Mouse (Mus musculus): ENCODE results near the gene Epb41l2. TPM values are rescaled to one million over a fixed set of nuclear protein-coding genes. Genes with fewer than 3 reads are reported as not detected.
A peak's percentile ranks its signal among the peaks of the same experiment; 100 is the strongest.

Epb41l2 gene
- total RNA-seq (2014; rRNA removed) (17.4 and 21.3 TPM in 2 replicates), polyA plus RNA-seq (2012; rRNA removed) (4.6 and 6.8 TPM in 2 replicates)

DNA sequence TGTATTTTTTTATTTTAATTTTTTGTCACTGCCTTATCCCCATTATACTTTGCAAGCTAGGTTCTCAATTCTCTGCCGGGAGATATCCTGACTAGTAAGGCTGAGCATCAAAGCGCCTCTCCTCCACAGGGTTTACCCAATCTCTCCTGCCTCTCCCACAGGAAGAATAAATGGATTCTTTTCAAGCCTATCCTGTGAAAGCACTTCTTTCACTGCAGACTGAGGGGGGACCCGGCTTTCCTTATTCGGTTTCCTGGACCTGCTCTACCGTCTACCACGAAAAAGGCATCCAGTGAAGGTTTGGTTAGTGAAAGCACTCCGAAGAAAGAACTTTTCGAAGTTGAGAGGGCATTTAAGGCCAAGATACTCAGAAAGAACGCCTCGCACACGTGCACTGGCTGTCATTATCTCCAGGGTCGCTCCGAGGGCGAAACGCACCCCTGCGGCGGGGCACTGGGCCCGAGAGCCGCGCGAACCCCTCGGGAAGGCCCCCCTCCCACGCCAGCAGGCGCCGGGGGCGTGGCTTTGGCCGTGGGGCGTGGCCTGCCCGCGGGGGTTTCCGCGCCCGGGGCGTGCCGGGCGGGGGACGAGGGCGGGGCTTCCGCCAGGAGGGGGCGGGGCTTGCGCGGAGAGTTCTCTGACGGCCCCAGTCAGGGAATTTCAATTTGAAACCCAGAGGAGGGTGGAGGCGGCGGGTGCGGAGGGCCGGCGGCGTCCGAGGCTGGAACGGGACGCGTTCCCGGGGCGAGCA, at the start of gene Epb41l2:
TSS of gene Epb41l2 (plus strand) at position 591 of the 751 bp plus-strand sequence.
- Histone ChIP-seq H3K4me3 (ENCODE audit: insufficient read depth, low read depth, low read length) (peak within 1 kb of the TSS; percentile 93), H3K36me3 (ENCODE audit: control insufficient read depth, insufficient read depth, low read length) (no peaks in the 10 kb centered on the region), H3K79me2 (ENCODE audit: control insufficient read depth, insufficient read depth, low read length) (no peaks in the 10 kb centered on the region), H3K9ac (ENCODE audit: low read depth, low read length) (peak within 1 kb of the TSS; percentile 90), H3K27me3 (ENCODE audit: control insufficient read depth, insufficient read depth, low read length) (no peaks in the 10 kb centered on the region), H3K27ac (replicated peaks; ENCODE audit: insufficient read depth, low read depth, low read length) (peak within 1 kb of the TSS; percentile 50), H3K4me1 (ENCODE audit: control insufficient read depth, insufficient read depth, low read length) (no peaks in the 10 kb centered on the region; the same call in none of the 2 replicates)
- WGBS: under 1% methylated on average over 55 of the region's 55 CpGs
- DNase-seq (ENCODE audit: extremely low read depth, low read depth, low spot score): peak; percentile 53
- TF ChIP-seq POLR2A (IDR thresholded peaks at IDR 0.05; ENCODE audit: extremely low read depth, insufficient read depth, low read length): peak; percentile 70
- no peak for TF ChIP-seq CTCF (IDR thresholded peaks at IDR 0.05; ENCODE audit: low read depth, low read length)

DNA sequence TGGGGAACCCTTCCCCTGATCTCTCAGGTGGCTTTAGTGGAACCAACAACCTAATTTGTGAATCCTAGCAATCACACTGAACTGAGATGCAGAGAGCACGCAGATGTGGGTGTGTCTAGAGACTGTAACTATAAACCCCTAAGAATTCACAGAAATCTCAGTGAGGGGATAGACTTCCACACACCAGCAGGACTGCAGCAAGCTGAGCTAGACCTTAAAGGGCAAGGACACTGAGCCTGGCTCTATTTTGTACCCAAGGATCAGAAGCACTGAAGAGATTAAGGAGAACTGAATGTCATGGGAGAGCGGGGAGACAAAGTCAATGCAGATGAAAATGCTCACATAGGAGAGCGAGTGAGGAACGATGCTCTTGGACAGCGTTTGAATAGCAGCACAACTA, 49.6 kb upstream of the Epb41l2 start:
- Histone ChIP-seq H3K27me3 (ENCODE audit: control insufficient read depth, insufficient read depth, low read length) (no peaks in the 10 kb centered on the region), H3K79me2 (ENCODE audit: control insufficient read depth, insufficient read depth, low read length) (no peaks in the 10 kb centered on the region), H3K4me1 (ENCODE audit: control insufficient read depth, insufficient read depth, low read length) (no peaks in the 10 kb centered on the region), H3K36me3 (ENCODE audit: control insufficient read depth, insufficient read depth, low read length) (no peaks in the 10 kb centered on the region), H3K27ac (replicated peaks; ENCODE audit: insufficient read depth, low read depth, low read length) (no peak overlapping the region), H3K4me3 (ENCODE audit: insufficient read depth, low read depth, low read length) (no peak overlapping the region), H3K9ac (ENCODE audit: low read depth, low read length) (no peak overlapping the region)
- 94% methylated on average over 5 of the region's 5 CpGs for WGBS
- TF ChIP-seq POLR2A (IDR thresholded peaks at IDR 0.05; ENCODE audit: extremely low read depth, insufficient read depth, low read length): no peak
- no peak for DNase-seq (ENCODE audit: extremely low read depth, low read depth, low spot score)

DNA sequence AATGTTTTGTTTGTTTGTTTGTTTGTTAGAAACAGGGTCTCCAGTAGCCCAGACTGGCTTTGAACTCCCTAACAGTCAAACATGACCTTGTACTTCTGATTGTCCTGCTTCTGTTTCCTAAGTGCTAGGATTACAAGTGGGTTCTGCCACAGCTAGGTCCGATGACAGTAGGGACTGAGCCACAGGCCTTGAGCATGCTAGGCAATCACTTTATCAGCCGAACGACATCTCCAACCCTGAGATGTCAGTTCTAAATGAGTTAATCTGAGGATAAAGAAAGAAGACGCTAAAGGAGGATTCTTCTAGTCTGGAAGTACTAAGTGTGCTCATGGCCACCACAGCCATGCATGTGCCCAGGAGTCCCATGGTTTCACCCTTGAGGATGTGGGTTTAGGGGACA, 48.9 kb upstream of the Epb41l2 start:
- Histone ChIP-seq H3K27ac (replicated peaks; ENCODE audit: insufficient read depth, low read depth, low read length) (no peak overlapping the region), H3K4me3 (ENCODE audit: insufficient read depth, low read depth, low read length) (no peak overlapping the region), H3K36me3 (ENCODE audit: control insufficient read depth, insufficient read depth, low read length) (no peaks in the 10 kb centered on the region), H3K9ac (ENCODE audit: low read depth, low read length) (no peak overlapping the region), H3K79me2 (ENCODE audit: control insufficient read depth, insufficient read depth, low read length) (no peaks in the 10 kb centered on the region), H3K4me1 (ENCODE audit: control insufficient read depth, insufficient read depth, low read length) (no peaks in the 10 kb centered on the region), H3K27me3 (ENCODE audit: control insufficient read depth, insufficient read depth, low read length) (no peaks in the 10 kb centered on the region)
- WGBS: 87% methylated on average over 4 of the region's 4 CpGs
- TF ChIP-seq POLR2A (IDR thresholded peaks at IDR 0.05; ENCODE audit: extremely low read depth, insufficient read depth, low read length) (no peak), CTCF (IDR thresholded peaks at IDR 0.05; ENCODE audit: low read depth, low read length) (no peak)
- no peak for DNase-seq (ENCODE audit: extremely low read depth, low read depth, low spot score)

DNA sequence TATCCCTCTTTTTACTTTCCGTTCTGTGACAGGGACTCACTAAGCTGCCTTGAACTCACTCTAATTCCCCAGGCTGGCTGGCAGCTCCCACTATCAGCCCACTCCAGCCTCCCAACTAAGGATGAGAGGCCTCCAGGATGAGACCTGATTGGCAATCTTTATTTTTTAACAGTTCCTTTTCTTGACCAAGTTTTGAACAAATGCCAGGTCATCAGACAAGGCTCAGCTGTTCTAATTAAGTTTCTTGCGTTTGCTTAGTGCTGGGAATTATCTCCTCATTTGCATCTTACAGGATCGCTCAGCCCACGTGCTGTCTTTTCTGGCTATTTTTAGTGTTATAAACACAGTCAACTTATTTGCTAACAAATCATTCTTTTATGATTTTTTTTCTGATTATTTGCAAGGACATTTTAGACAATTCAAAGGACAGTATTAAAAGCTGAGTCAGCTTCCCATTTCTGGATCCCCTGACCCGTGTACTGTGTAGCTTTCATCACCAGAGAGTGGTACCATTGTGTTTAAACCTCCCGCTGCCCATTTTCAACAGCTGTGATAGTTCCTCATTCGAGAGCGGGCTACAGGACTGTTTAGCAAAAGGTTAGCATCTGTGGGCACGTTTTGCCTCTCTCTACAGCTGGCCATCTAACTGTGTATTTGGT, 47.9 kb upstream of the Epb41l2 start:
- no peaks in the 10 kb centered on the region for H3K79me2 ChIP-seq (ENCODE audit: control insufficient read depth, insufficient read depth, low read length)
- no peaks in the 10 kb centered on the region for H3K4me1 ChIP-seq (ENCODE audit: control insufficient read depth, insufficient read depth, low read length)
- no peak for DNase-seq (ENCODE audit: extremely low read depth, low read depth, low spot score)
- H3K4me3 ChIP-seq (ENCODE audit: insufficient read depth, low read depth, low read length): no peak overlapping the region
- H3K36me3 ChIP-seq (ENCODE audit: control insufficient read depth, insufficient read depth, low read length): no peaks in the 10 kb centered on the region
- H3K27ac ChIP-seq (replicated peaks; ENCODE audit: insufficient read depth, low read depth, low read length): no peak overlapping the region
- 76% methylated on average over 9 of the region's 9 CpGs for WGBS
- H3K9ac ChIP-seq (ENCODE audit: low read depth, low read length): no peak overlapping the region
- H3K27me3 ChIP-seq (ENCODE audit: control insufficient read depth, insufficient read depth, low read length): no peaks in the 10 kb centered on the region
- no peak for TF ChIP-seq CTCF (IDR thresholded peaks at IDR 0.05; ENCODE audit: low read depth, low read length)
- TF ChIP-seq POLR2A (IDR thresholded peaks at IDR 0.05; ENCODE audit: extremely low read depth, insufficient read depth, low read length): no peak

DNA sequence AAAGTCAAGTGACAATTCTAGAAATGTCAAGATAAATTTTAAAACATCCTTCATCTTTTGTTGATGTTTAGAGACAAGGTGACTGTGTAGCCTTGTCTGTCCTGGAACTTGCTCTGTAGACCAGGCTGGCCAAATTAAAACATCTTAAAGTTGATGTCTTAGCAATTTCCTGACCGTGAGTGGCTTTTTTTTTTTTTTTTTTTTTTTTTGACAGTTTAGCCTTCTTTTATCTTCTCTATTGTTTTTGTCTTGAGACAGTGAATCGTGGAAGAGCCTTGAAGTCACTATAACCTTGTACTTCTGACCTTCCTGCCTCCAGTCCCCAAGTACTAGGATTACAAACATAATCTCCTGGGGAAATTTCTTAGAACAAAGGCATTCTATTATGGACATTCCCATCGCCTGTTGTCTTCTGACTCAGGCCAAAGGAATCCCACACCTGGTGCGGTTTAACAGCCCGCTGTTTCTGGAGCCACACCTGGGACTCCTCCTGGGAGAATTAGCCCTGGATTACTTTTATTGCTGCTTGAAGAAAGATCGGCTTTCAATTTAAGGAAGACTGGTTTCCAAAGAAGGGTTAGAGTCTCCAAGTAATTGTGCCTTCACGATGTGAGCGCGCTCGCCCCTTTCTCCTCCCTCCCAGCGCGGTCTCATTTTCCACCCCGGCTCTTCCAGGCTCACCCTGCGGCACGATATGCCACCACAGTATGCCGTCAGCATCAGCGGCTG, 45.6 kb upstream of the Epb41l2 start:
- WGBS: 56% methylated on average over 17 of the region's 17 CpGs
- Histone ChIP-seq H3K27me3 (ENCODE audit: control insufficient read depth, insufficient read depth, low read length) (no peaks in the 10 kb centered on the region), H3K4me3 (ENCODE audit: insufficient read depth, low read depth, low read length) (no peak overlapping the region), H3K27ac (replicated peaks; ENCODE audit: insufficient read depth, low read depth, low read length) (0 out of 2 replicates have a peak overlapping the region, but pooled peaks have one; percentile 12), H3K9ac (ENCODE audit: low read depth, low read length) (no peak overlapping the region), H3K4me1 (ENCODE audit: control insufficient read depth, insufficient read depth, low read length) (no peaks in the 10 kb centered on the region), H3K79me2 (ENCODE audit: control insufficient read depth, insufficient read depth, low read length) (no peaks in the 10 kb centered on the region), H3K36me3 (ENCODE audit: control insufficient read depth, insufficient read depth, low read length) (no peaks in the 10 kb centered on the region)
- TF ChIP-seq CTCF (IDR thresholded peaks at IDR 0.05; ENCODE audit: low read depth, low read length) (no peak), POLR2A (IDR thresholded peaks at IDR 0.05; ENCODE audit: extremely low read depth, insufficient read depth, low read length) (no peak)
- no peak for DNase-seq (ENCODE audit: extremely low read depth, low read depth, low spot score)
